In genomic region chr15:103086672-103087069, GRCm38 (mm10) we compare ENCODE assay signal across 8 mouse cellular contexts.
DNase-seq lines count a peak whose midpoint lies in the region; ATAC-seq and TF ChIP-seq lines count a peak whose summit lies in the region.

No protein-coding gene starts in this region.

- H3K36me3 ChIP-seq in heart, postnatal 0 days (replicated peaks; ENCODE audit: control insufficient read depth, insufficient read depth, low read length): no peaks in the 10 kb centered on the region
- H3K36me3 ChIP-seq in embryonic facial prominence, embryonic 12.5 days: no peaks in the 10 kb centered on the region
- no peaks in the 10 kb centered on the region for H3K36me3 ChIP-seq in hindbrain, embryonic 16.5 days (ENCODE audit: control insufficient read depth, insufficient read depth, low read length)
- H3K36me3 ChIP-seq in midbrain, embryonic 15.5 days (replicated peaks): no peaks in the 10 kb centered on the region

- peaks cover 18% of the 10 kb centered on the region for H3K4me1 ChIP-seq in heart, postnatal 0 days (ENCODE audit: control insufficient read depth, insufficient read depth)
- H3K4me1 ChIP-seq in embryonic facial prominence, embryonic 12.5 days: peaks cover 16% of the 10 kb centered on the region
- H3K4me1 ChIP-seq in hindbrain, embryonic 16.5 days (ENCODE audit: control insufficient read depth, insufficient read depth, low read depth, low read length): peaks cover 19% of the 10 kb centered on the region
- peaks cover 17% of the 10 kb centered on the region for H3K4me1 ChIP-seq in midbrain, embryonic 15.5 days

- H3K27ac ChIP-seq in heart, postnatal 0 days (ENCODE audit: low read depth): no peak overlapping the region
- no peak overlapping the region for H3K27ac ChIP-seq in embryonic facial prominence, embryonic 12.5 days
- peak overlapping the region; percentile 51 for H3K27ac ChIP-seq in hindbrain, embryonic 16.5 days (ENCODE audit: low read depth, low read length)
- no peak overlapping the region for H3K27ac ChIP-seq in midbrain, embryonic 15.5 days

- peaks cover 96% of the 10 kb centered on the region for H3K27me3 ChIP-seq in heart, postnatal 0 days (ENCODE audit: control insufficient read depth, insufficient read depth, low read length)
- H3K27me3 ChIP-seq in embryonic facial prominence, embryonic 12.5 days: peaks cover 100% of the 10 kb centered on the region
- H3K27me3 ChIP-seq in hindbrain, embryonic 16.5 days (replicated peaks; ENCODE audit: control insufficient read depth, insufficient read depth, low read length): peaks cover 15% of the 10 kb centered on the region
- H3K27me3 ChIP-seq in midbrain, embryonic 15.5 days (replicated peaks): peaks cover 95% of the 10 kb centered on the region

- peak overlapping the region; percentile 46 for H3K4me2 ChIP-seq in heart, postnatal 0 days (ENCODE audit: low read depth, low read length)
- H3K4me2 ChIP-seq in embryonic facial prominence, embryonic 12.5 days (replicated peaks): peak overlapping the region; percentile 45; the same call in 1 of the 2 replicates
- peak overlapping the region; percentile 75 for H3K4me2 ChIP-seq in hindbrain, embryonic 16.5 days (ENCODE audit: low read length)
- H3K4me2 ChIP-seq in midbrain, embryonic 15.5 days: peak overlapping the region; percentile 59

- intact Hi-C loops in heart, postnatal 36 days (cut with DNase I): no loop called here
- intact Hi-C loops in gastrocnemius, postnatal 14 days (cut with DNase I; ENCODE audit: low total_unique reads): no loop called here

- no peak overlapping the region for H3K9ac ChIP-seq in heart, postnatal 0 days (replicated peaks; ENCODE audit: low read depth, low read length)
- H3K9ac ChIP-seq in embryonic facial prominence, embryonic 12.5 days: no peak overlapping the region
- H3K9ac ChIP-seq in hindbrain, embryonic 16.5 days (ENCODE audit: low read depth, low read length): peak overlapping the region; percentile 61
- no peak overlapping the region for H3K9ac ChIP-seq in midbrain, embryonic 15.5 days

- TF ChIP-seq CTCF in heart, postnatal 0 days (IDR thresholded peaks at IDR 0.05; ENCODE audit: low read depth): no peak

- TF ChIP-seq EP300 in heart, postnatal 0 days (IDR thresholded peaks at IDR 0.05; ENCODE audit: low read depth): no peak

- no peak for DNase-seq in heart, postnatal 0 days (ENCODE audit: low spot score)
- DNase-seq in heart, postnatal 36 days: no peak
- DNase-seq in urinary bladder, adult 18-20 months (ENCODE audit: low spot score in 2 of 2): no peak
- DNase-seq in left cerebral cortex, adult 11 months (ENCODE audit: low spot score): no peak
- no peak for DNase-seq in gastrocnemius, postnatal 14 days

- no peak overlapping the region for H3K4me3 ChIP-seq in heart, postnatal 0 days (ENCODE audit: low read depth, low read length)
- H3K4me3 ChIP-seq in embryonic facial prominence, embryonic 12.5 days: peak overlapping the region; percentile 21
- H3K4me3 ChIP-seq in hindbrain, embryonic 16.5 days (ENCODE audit: low read length): peak overlapping the region; percentile 38
- H3K4me3 ChIP-seq in midbrain, embryonic 15.5 days: peak overlapping the region; percentile 31

- 11% methylated on average over 15 of the region's 15 CpGs for WGBS in heart, postnatal 0 days
- WGBS in embryonic facial prominence, embryonic 12.5 days: 10% methylated on average over 15 of the region's 15 CpGs
- 13% methylated on average over 15 of the region's 15 CpGs for WGBS in hindbrain, embryonic 16.5 days
- 6% methylated on average over 15 of the region's 15 CpGs for WGBS in midbrain, embryonic 15.5 days

- H3K9me3 ChIP-seq in heart, postnatal 0 days (replicated peaks; ENCODE audit: control insufficient read depth, low read length): no peaks in the 10 kb centered on the region
- H3K9me3 ChIP-seq in embryonic facial prominence, embryonic 12.5 days: no peaks in the 10 kb centered on the region
- no peaks in the 10 kb centered on the region for H3K9me3 ChIP-seq in hindbrain, embryonic 16.5 days (ENCODE audit: control insufficient read depth, low read length)
- no peaks in the 10 kb centered on the region for H3K9me3 ChIP-seq in midbrain, embryonic 15.5 days

- ATAC-seq in heart, postnatal 0 days (ENCODE audit: insufficient read depth, low read depth): no peak
- no peak for ATAC-seq in embryonic facial prominence, embryonic 12.5 days (ENCODE audit: insufficient number of reproducible peaks, insufficient read depth, low FRiP score, low TSS enrichment)
- peak; percentile 25; the same call in 1 of the 2 replicates for ATAC-seq in hindbrain, embryonic 16.5 days
- 0 out of 2 replicates have a peak, but pooled peaks have one; percentile 4 for ATAC-seq in midbrain, embryonic 15.5 days (replicated peaks)

Comparison
In these comparisons a context has a peak if more than half of its experiments do, and no peak if none do; other contexts are left out.
1. ATAC-seq: peak in hindbrain, embryonic 16.5 days (single experiment) and midbrain, embryonic 15.5 days (single experiment); none in heart, postnatal 0 days (single experiment) and embryonic facial prominence, embryonic 12.5 days (single experiment).
2. Peak in every context shown above with its lines, with median percentiles within 50 percentile points of each other: H3K4me2 ChIP-seq.